Mouse (Mus musculus) limb, embryonic 14.5 days (tissue): ENCODE measurements at regions not wholly inside any gene's neighbourhood (a gene's known extent, or its start where the extent isn't known, plus 50 kb on each side); places are given as distances from the start of the nearest gene placed in this dataset.

Source experiments
- ATAC-seq: fragments of 200-750 bp; cut with Nextera tagmentation; 2 replicates; pipeline ENCODE4 v1.8.0; 2017; ENCODE audit warnings: low read depth, moderate number of reproducible peaks, moderate TSS enrichment; ENCODE audit not compliant: low FRiP score
- DNase-seq: peaks from one replicate; pipeline ENCODE4 v3.0.0-alpha.2; 2015; ENCODE audit warnings: low spot score
- H3K27ac ChIP-seq: fragments of 300-500 bp; sonication (generic); replicated peaks from 2 replicates; pipeline ENCODE4 v1.5.1; 2014; ENCODE audit warnings: low read depth, mild to moderate bottlenecking, low read length, moderate library complexity, mixed read lengths
- H3K27me3 ChIP-seq: fragments of 300-500 bp; sonication (generic); 2 replicates; pipeline ENCODE4 v1.6.1; 2014; ENCODE audit warnings: low read length, mixed read lengths; ENCODE audit not compliant: control insufficient read depth, insufficient read depth
- H3K36me3 ChIP-seq: fragments of 300-500 bp; sonication (generic); 2 replicates; pipeline ENCODE4 v1.6.1; 2014; ENCODE audit warnings: mild to moderate bottlenecking, low read length, moderate library complexity, mixed read lengths; ENCODE audit not compliant: control insufficient read depth, insufficient read depth
- H3K4me1 ChIP-seq: fragments of 300-500 bp; sonication (generic); 2 replicates; pipeline ENCODE4 v1.6.1; 2014; ENCODE audit warnings: antibody characterized with exemption, low read length, mixed read lengths; ENCODE audit not compliant: control insufficient read depth, insufficient read depth
- H3K4me2 ChIP-seq: fragments of 300-500 bp; sonication (generic); replicated peaks from 2 replicates; pipeline ENCODE4 v1.6.1; 2014; ENCODE audit warnings: low read depth, mild to moderate bottlenecking, low read length, moderate library complexity; ENCODE audit not compliant: severe bottlenecking
- H3K4me3 ChIP-seq: fragments of 300-500 bp; sonication (generic); replicated peaks from 2 replicates; pipeline ENCODE4 v1.5.1; 2014; ENCODE audit warnings: low read length
- H3K9ac ChIP-seq: fragments of 300-500 bp; sonication (generic); 2 replicates; pipeline ENCODE4 v1.6.1; 2014; ENCODE audit warnings: mild to moderate bottlenecking, low read depth, low read length, moderate library complexity; ENCODE audit not compliant: severe bottlenecking
- H3K9me3 ChIP-seq: fragments of 300-500 bp; sonication (generic); 2 replicates; pipeline ENCODE4 v1.6.1; 2016; ENCODE audit warnings: low read length; ENCODE audit not compliant: control insufficient read depth
- POLR2A ChIP-seq: fragments of 200-500 bp; IDR thresholded peaks from 2 replicates; pipeline ENCODE4 v1.8.0; 2012; ENCODE audit warnings: inconsistent platforms, mild to moderate bottlenecking, moderate library complexity, borderline replicate concordance; ENCODE audit not compliant: insufficient read depth, insufficient read length; ENCODE audit errors: extremely low read depth
- WGBS: fragments of 180-500 bp; shearing (Covaris S2); extraction: QIAGEN DNeasy Blood & Tissue Kit; methylation state at CpG from one replicate; pipeline ENCODE4 v1.1.7; 2014; 5-methylcytosine and 5-hydroxymethylcytosine counted together

DNA sequence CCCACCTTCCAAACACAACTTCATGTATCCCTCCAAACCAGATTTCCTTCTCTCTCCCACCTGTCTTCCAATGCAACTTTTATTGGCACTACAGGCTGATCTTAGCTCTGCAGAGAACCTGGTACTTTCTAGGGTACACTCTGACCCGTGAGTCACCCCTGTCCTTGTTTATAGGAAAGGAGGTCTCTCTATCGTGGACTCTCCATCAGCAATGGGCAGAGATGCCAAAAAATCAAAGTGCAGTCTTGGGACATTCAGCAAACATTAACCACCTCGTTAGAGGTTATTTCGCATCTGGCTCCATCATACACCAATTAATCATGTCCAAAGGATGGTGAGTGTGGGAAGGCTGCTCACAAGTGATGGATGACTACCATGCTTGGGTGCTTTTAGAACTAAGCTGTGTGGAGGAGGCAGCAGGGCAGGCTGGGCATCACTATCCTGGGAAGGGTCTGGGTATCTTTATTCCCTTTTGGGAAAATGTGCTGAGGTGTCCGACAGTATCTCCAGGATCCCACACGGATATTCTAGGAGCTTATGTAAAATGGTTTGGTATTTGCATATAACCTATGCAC is 214.0 kb upstream of the Dynlrb2 start:
- WGBS, result 84% methylated on average over 6 of the region's 6 CpGs
- ATAC-seq, result no peak

DNA sequence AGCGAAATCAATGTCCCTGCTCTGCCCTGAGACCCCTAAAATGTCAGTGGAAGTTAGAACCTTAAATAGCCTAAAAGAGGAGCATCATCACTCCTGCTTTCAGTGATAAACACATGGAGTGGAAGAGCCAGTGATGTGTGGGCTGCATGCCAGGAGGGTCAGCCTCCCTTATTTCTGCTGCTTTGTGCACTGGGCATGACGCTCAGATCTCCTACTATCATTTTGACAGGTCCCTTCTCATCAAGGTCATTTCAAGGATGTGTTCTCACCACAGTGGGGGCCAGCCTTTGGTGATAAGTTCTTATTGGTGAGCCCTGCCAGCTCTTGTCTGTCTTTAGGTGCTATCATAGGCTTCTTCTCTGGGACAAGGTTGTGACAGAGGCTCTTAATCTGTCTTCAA is 215.5 kb upstream of the Dynlrb2 start:
- Histone ChIP-seq H3K4me3 (no peak overlapping the region), H3K9me3 (no peaks in the 10 kb centered on the region), H3K27ac (no peak overlapping the region), H3K4me2 (no peak overlapping the region), H3K9ac (no peak overlapping the region), H3K4me1 (no peaks in the 10 kb centered on the region), H3K27me3 (no peaks in the 10 kb centered on the region), H3K36me3 (no peaks in the 10 kb centered on the region)
- TF ChIP-seq POLR2A, result no peak
- ATAC-seq, result no peak
- WGBS, result 82% methylated on average over 2 of the region's 2 CpGs
- no peak for DNase-seq

More for the DNA sequence above, 214.0 kb upstream of the Dynlrb2 start:
- H3K36me3 ChIP-seq, result no peaks in the 10 kb centered on the region
- no peak overlapping the region for H3K4me3 ChIP-seq
- no peaks in the 10 kb centered on the region for H3K27me3 ChIP-seq
- no peak overlapping the region for H3K27ac ChIP-seq
- H3K4me1 ChIP-seq, result no peaks in the 10 kb centered on the region
- no peak for DNase-seq
- no peaks in the 10 kb centered on the region for H3K9me3 ChIP-seq
- no peak overlapping the region for H3K9ac ChIP-seq
- no peak overlapping the region for H3K4me2 ChIP-seq
- TF ChIP-seq POLR2A, result no peak

GRCm38 (mm10) chr8:116283990-116284389 is 220.8 kb upstream of the Dynlrb2 start:
- H3K27me3 ChIP-seq, result no peaks in the 10 kb centered on the region
- H3K36me3 ChIP-seq, result no peaks in the 10 kb centered on the region
- no peak overlapping the region for H3K4me2 ChIP-seq
- ATAC-seq (no peak), DNase-seq (no peak)
- no peaks in the 10 kb centered on the region for H3K4me1 ChIP-seq
- H3K9ac ChIP-seq, result no peak overlapping the region
- H3K9me3 ChIP-seq, result no peaks in the 10 kb centered on the region
- TF ChIP-seq POLR2A, result no peak
- no peak overlapping the region for H3K27ac ChIP-seq
- 29% methylated on average over 2 of the region's 3 CpGs for WGBS
- H3K4me3 ChIP-seq, result no peak overlapping the region

- H3K4me2 ChIP-seq, result no peak overlapping the region
- TF ChIP-seq POLR2A, result no peak
- 89% methylated on average over 5 of the region's 5 CpGs for WGBS
- H3K9me3 ChIP-seq, result no peaks in the 10 kb centered on the region
- H3K9ac ChIP-seq, result no peak overlapping the region
- no peak for ATAC-seq
- H3K4me1 ChIP-seq, result no peaks in the 10 kb centered on the region
- DNase-seq, result no peak
- H3K4me3 ChIP-seq, result no peak overlapping the region
- H3K27me3 ChIP-seq, result no peaks in the 10 kb centered on the region
- H3K27ac ChIP-seq, result no peak overlapping the region
- H3K36me3 ChIP-seq, result no peaks in the 10 kb centered on the region
Observed at GRCm38 (mm10) chr8:116282341-116282740, 222.4 kb upstream of the Dynlrb2 start.

DNA sequence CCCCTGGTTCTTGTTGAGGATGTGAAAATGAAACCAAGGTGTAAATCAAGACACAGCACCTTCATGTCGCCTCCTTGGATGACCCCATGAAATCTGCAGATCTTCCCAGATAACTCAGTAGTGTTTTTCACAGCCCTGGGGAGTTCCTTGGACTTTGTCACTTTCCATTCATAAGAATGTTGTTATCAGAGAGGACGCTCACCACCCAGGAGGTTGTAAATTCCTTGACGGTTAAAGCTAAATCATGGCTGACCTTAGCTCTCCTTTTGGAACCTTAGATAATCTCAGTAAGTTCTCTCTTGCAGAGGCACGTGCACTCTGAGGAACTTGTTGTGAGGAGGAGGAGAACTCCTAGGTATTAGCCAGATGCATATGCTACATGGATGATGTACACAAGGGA is 229.8 kb upstream of the Dynlrb2 start:
- Histone ChIP-seq H3K9ac (no peak overlapping the region), H3K4me1 (no peaks in the 10 kb centered on the region), H3K27me3 (no peaks in the 10 kb centered on the region), H3K27ac (no peak overlapping the region), H3K4me3 (no peak overlapping the region), H3K36me3 (no peaks in the 10 kb centered on the region), H3K9me3 (no peaks in the 10 kb centered on the region), H3K4me2 (no peak overlapping the region)
- WGBS, result 71% methylated on average over 4 of the region's 4 CpGs
- ATAC-seq (no peak), DNase-seq (no peak)
- no peak for TF ChIP-seq POLR2A

DNA sequence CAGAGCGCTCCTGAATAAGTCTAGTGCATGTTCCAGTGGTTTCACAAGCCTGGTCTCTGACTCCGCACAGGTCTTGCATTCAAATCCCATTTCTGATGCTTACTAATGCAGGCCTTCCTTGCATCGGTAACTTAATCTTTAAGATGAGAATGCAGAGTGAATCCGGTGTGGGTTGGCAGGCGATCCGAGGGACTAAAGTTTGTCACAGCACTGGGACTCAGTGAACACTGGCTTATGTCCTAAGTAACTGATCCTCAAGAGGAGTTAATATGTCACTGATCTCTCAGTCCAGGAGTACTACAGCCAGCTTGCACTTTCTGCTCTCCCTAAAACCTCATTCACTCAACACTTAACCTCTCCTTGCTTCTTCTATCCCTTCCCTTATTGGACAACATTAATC is 233.5 kb upstream of the Dynlrb2 start:
- Histone ChIP-seq H3K27me3 (no peaks in the 10 kb centered on the region), H3K36me3 (no peaks in the 10 kb centered on the region), H3K9me3 (no peaks in the 10 kb centered on the region), H3K9ac (no peak overlapping the region), H3K4me1 (no peaks in the 10 kb centered on the region), H3K4me3 (no peak overlapping the region), H3K27ac (no peak overlapping the region), H3K4me2 (no peak overlapping the region)
- ATAC-seq (no peak), DNase-seq (no peak)
- 88% methylated on average over 6 of the region's 6 CpGs for WGBS
- TF ChIP-seq POLR2A, result no peak
